Mouse (Mus musculus) midbrain, embryonic 14.5 days (tissue): ENCODE data around the gene Piga. TPM values are rescaled to one million over a fixed set of nuclear protein-coding genes. Genes with fewer than 3 reads are reported as not detected.

ENCODE experiments used
- ATAC-seq: fragments of 200-750 bp; cut with Nextera tagmentation; 2 replicates; pipeline ENCODE4 v1.8.0; 2017; ENCODE audit warnings: moderate number of reproducible peaks, moderate library complexity; ENCODE audit not compliant: low FRiP score, low TSS enrichment
- DNase-seq: peaks from one replicate; pipeline ENCODE4 v3.0.0-alpha.2; 2015
- H3K27ac ChIP-seq: fragments of 300-500 bp; sonication (generic); replicated peaks from 2 replicates; pipeline ENCODE4 v1.5.1; 2014; ENCODE audit warnings: mild to moderate bottlenecking, low read depth, low read length, moderate library complexity
- H3K27me3 ChIP-seq: fragments of 300-500 bp; sonication (generic); 2 replicates; pipeline ENCODE4 v1.6.1; 2014; ENCODE audit warnings: low read length, control low read depth, mixed read lengths; ENCODE audit not compliant: control insufficient read depth, insufficient read depth
- H3K36me3 ChIP-seq: fragments of 300-500 bp; sonication (generic); 2 replicates; pipeline ENCODE4 v1.6.1; 2014; ENCODE audit warnings: low read length, control low read depth; ENCODE audit not compliant: control insufficient read depth, insufficient read depth
- H3K4me1 ChIP-seq: fragments of 300-500 bp; sonication (generic); 2 replicates; pipeline ENCODE4 v1.6.1; 2014; ENCODE audit warnings: mild to moderate bottlenecking, antibody characterized with exemption, low read length, control low read depth; ENCODE audit not compliant: control insufficient read depth, insufficient read depth
- H3K4me2 ChIP-seq: fragments of 300-500 bp; sonication (generic); 2 replicates; pipeline ENCODE4 v1.6.1; 2014; ENCODE audit warnings: mild to moderate bottlenecking, low read length, moderate library complexity
- H3K4me3 ChIP-seq: fragments of 300-500 bp; sonication (generic); replicated peaks from 2 replicates; pipeline ENCODE4 v1.5.1; 2014; ENCODE audit warnings: low read depth, low read length
- H3K9ac ChIP-seq: fragments of 300-500 bp; sonication (generic); replicated peaks from 2 replicates; pipeline ENCODE4 v1.6.1; 2014; ENCODE audit warnings: mild to moderate bottlenecking, low read length, moderate library complexity
- H3K9me3 ChIP-seq: fragments of 300-500 bp; sonication (generic); 2 replicates; pipeline ENCODE4 v1.6.1; 2016; ENCODE audit warnings: low read length, control low read depth, mixed read lengths; ENCODE audit not compliant: control insufficient read depth
- WGBS: fragments of 180-500 bp; shearing (Covaris S2); extraction: QIAGEN DNeasy Blood & Tissue Kit; methylation state at CpG from one replicate; pipeline ENCODE4 v1.1.7; 2014; 5-methylcytosine and 5-hydroxymethylcytosine counted together
- polyA plus RNA-seq: library from polyadenylated mRNA; unstranded; fragments of >200 nt; fragmentation: Nextera tagmentation; extraction: Ambion mirVana; gene quantifications from 2 replicates; pipeline ENCODE4 v1.2.1, GENCODE M21; 2014

Gene Piga
- polyA plus RNA-seq, 1 experiment from 2014 or later: 5.9 TPM

DNA sequence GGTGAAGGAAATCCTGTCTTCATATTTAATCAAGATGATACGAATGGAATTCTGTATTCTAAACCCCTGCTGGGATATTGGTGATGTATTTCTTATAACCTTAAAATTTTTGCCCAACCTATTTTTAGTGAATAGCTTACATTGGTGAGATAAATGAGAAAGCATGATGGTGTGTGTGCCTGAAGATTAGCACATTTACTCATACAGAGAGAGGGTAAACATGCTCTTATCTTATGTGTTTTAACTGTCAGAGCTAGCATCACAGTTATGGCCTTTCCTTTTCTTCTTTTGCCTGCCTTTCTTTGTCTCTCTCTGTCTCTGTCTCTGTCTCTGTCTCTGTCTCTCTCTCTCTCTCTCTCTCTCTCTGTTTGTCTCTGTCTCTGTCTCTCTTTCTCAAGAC lies 5.2 kb downstream of the Piga start:
- H3K4me1 ChIP-seq: peaks cover 3% of the 10 kb centered on the region; the same call in 1 of the 2 replicates
- H3K4me3 ChIP-seq: no peak overlapping the region
- H3K27ac ChIP-seq: no peak overlapping the region
- ATAC-seq (no peak), DNase-seq (no peak)
- WGBS: 74% methylated on average over 1 of the region's 1 CpGs
- no peak overlapping the region for H3K9ac ChIP-seq
- no peaks in the 10 kb centered on the region for H3K36me3 ChIP-seq
- H3K4me2 ChIP-seq: no peak overlapping the region
- no peaks in the 10 kb centered on the region for H3K9me3 ChIP-seq
- H3K27me3 ChIP-seq: no peaks in the 10 kb centered on the region

DNA sequence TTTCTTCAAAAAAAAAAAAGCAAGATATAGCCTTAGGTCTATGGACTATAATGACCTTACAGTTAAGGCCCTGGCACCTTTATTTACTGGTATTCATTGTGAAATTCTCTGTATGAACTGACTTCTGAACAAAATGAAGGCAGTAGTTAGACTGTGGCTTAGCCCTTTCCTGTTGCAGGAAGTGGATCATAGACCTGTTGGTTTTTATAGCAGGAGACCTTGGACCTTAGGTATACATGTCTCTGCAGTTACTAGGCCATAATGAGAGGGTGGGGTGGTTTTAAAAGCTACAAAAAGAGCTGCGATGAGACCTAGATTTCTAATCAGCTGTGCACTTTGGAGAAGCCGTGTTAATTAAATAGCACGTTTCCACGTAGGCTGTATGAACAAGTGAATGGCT lies 7.7 kb downstream of the Piga start:
- Histone ChIP-seq H3K4me2 (no peak overlapping the region), H3K9me3 (no peaks in the 10 kb centered on the region), H3K27me3 (no peaks in the 10 kb centered on the region), H3K4me3 (no peak overlapping the region), H3K27ac (no peak overlapping the region), H3K36me3 (0 out of 2 replicates have a peak, but pooled peaks cover 2% of the 10 kb centered on the region), H3K4me1 (no peaks in the 10 kb centered on the region), H3K9ac (no peak overlapping the region)
- 94% methylated on average over 4 of the region's 4 CpGs for WGBS
- DNase-seq (no peak), ATAC-seq (no peak)

DNA sequence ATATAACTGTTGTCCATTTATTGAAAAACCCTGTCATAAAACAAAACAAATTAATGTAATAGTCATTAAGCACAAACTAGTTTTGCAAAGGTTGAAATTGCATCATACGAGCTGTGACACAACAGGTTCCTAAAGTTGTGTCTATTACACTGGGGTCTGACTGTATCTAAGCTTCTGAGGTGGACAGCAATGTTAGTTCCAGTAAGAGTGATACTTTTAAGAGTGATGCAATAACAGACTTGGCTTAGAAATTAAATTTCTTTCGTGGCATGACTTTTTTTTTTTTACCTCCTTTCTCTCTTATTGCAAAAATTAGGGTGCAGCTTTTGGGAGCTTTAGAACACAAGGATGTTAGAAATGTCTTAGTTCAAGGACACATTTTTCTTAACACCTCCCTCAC lies 8.6 kb downstream of the Piga start:
- no peak for ATAC-seq
- Histone ChIP-seq H3K4me3 (no peak overlapping the region), H3K4me1 (no peaks in the 10 kb centered on the region), H3K27ac (no peak overlapping the region), H3K9ac (no peak overlapping the region), H3K27me3 (no peaks in the 10 kb centered on the region), H3K9me3 (no peaks in the 10 kb centered on the region), H3K36me3 (0 out of 2 replicates have a peak, but pooled peaks cover 2% of the 10 kb centered on the region), H3K4me2 (no peak overlapping the region)
- WGBS: 89% methylated on average over 2 of the region's 2 CpGs
- DNase-seq: no peak

DNA sequence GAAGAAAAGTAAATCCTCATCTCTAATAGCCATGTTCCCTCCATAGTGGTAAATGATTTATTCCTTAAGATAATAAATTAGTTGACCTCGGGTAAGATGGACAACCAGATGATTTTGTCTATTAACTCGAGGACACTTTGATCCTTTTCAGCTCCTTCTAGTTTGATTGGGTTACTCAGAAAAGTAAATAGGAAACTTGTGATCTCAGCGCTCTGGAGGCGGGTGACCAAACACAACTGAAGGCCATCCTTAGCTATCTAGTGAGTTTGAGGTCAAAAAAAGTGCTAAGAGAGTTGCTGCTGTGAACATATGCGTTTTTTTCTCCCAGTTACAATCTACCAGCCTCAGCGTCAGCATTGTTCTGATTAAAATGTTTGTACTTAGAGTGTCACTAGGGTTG lies 11.0 kb downstream of the Piga start:
- WGBS: 88% methylated on average over 6 of the region's 6 CpGs
- no peak for ATAC-seq
- H3K9ac ChIP-seq: no peak overlapping the region
- no peak for DNase-seq
- H3K4me1 ChIP-seq: no peaks in the 10 kb centered on the region
- no peaks in the 10 kb centered on the region for H3K9me3 ChIP-seq
- 0 out of 2 replicates have a peak, but pooled peaks cover 2% of the 10 kb centered on the region for H3K36me3 ChIP-seq
- no peak overlapping the region for H3K4me3 ChIP-seq
- no peak overlapping the region for H3K4me2 ChIP-seq
- no peaks in the 10 kb centered on the region for H3K27me3 ChIP-seq
- no peak overlapping the region for H3K27ac ChIP-seq

DNA sequence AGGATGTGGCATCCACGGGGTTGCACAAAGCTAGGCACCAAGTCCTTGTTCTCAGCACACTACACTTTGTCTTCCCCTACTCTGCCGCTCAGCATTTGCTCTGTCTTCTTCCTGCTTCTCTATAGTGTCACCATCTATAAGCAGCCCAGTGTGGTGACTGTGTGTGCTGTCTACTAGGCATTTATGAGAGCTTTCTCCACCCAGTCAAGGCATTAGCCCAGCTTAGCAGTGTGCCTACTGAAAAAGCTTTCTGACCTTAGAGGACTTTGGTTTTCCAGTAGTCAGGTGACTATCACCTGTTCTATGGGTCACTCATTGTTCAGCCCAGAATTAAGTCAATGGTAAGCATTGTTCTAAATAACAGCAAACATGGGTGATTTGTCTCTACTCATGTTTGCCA lies 11.5 kb downstream of the Piga start:
- DNase-seq (no peak), ATAC-seq (no peak)
- no peaks in the 10 kb centered on the region for H3K4me1 ChIP-seq
- H3K27me3 ChIP-seq: no peaks in the 10 kb centered on the region
- no peak overlapping the region for H3K27ac ChIP-seq
- WGBS: 93% methylated on average over 2 of the region's 2 CpGs
- H3K9ac ChIP-seq: no peak overlapping the region
- H3K9me3 ChIP-seq: no peaks in the 10 kb centered on the region
- 0 out of 2 replicates have a peak, but pooled peaks cover 2% of the 10 kb centered on the region for H3K36me3 ChIP-seq
- H3K4me3 ChIP-seq: no peak overlapping the region
- H3K4me2 ChIP-seq: no peak overlapping the region

DNA sequence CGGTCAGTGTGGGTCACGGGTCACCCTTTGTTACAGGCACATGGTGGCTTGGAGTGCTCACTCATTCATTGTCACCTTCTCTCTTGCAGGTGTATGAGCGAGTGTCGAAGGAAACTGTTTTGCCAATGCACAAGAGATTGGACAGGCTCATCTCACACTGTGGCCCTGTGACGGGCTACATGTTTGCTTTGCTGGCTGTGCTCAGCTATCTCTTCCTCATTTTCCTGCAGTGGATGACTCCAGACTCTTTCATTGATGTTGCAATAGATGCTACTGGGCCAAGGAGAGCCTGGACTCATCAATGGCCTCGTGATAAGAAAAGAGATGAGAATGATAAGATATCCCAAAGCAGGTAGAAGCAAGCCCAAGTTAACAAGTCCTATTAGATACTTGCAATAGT lies 12.0 kb downstream of the Piga start:
- DNase-seq (no peak), ATAC-seq (no peak)
- WGBS: 88% methylated on average over 6 of the region's 6 CpGs
- Histone ChIP-seq H3K27me3 (no peaks in the 10 kb centered on the region), H3K36me3 (0 out of 2 replicates have a peak, but pooled peaks cover 2% of the 10 kb centered on the region), H3K4me1 (no peaks in the 10 kb centered on the region), H3K27ac (no peak overlapping the region), H3K9me3 (no peaks in the 10 kb centered on the region), H3K4me2 (no peak overlapping the region), H3K9ac (no peak overlapping the region), H3K4me3 (no peak overlapping the region)

DNA sequence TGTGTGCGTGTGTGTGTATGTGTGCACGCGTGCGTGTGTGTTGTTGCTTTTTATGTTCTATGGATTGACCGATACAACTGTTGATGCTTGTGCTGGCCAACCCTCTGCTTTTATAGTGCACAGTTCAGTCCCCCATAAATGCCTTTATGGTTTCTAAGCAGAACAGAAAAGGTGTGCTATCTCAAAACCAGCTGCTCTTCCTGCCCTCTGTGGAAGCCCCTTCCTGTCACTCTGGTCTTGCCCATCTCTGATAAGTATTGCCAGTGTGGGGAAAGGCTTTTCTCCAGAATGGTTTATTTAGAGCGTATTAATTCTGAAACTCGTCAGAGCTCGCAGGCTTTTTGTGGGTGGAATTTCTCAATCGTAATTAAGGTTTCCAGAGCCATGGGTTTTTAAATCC lies 13.1 kb downstream of the Piga start:
- no peak for ATAC-seq
- no peak overlapping the region for H3K4me2 ChIP-seq
- H3K36me3 ChIP-seq: 0 out of 2 replicates have a peak, but pooled peaks cover 2% of the 10 kb centered on the region
- H3K27ac ChIP-seq: no peak overlapping the region
- H3K4me3 ChIP-seq: no peak overlapping the region
- no peaks in the 10 kb centered on the region for H3K4me1 ChIP-seq
- H3K9ac ChIP-seq: no peak overlapping the region
- WGBS: 96% methylated on average over 9 of the region's 9 CpGs
- no peaks in the 10 kb centered on the region for H3K9me3 ChIP-seq
- no peak for DNase-seq
- H3K27me3 ChIP-seq: no peaks in the 10 kb centered on the region

DNA sequence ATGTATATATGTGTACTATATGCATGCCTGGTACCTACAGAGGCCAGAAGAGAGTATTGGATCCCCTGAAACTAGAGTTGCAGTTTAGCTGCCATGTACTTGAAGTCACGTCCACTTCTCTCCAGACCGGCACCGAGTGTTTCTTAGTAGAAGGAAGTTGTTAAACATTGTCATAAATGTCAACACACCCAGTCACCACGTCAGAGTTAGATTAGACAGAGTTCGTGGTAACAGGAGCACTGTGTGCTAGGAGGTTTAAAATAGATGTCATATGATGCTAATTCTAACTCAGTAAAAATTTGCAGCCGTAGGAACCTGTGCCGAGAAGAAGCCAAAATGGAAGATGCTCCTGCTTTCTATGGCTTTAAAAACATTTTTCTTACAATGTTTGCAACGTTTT lies 17.1 kb downstream of the Piga start, which contains the start of gene Asb11:
TSS of gene Asb11 (plus strand) at position 286 of the 400 bp plus-strand sequence.
- H3K27ac ChIP-seq: no peak within 1 kb of the TSS
- no peak for ATAC-seq
- H3K4me3 ChIP-seq: no peak within 1 kb of the TSS

DNA sequence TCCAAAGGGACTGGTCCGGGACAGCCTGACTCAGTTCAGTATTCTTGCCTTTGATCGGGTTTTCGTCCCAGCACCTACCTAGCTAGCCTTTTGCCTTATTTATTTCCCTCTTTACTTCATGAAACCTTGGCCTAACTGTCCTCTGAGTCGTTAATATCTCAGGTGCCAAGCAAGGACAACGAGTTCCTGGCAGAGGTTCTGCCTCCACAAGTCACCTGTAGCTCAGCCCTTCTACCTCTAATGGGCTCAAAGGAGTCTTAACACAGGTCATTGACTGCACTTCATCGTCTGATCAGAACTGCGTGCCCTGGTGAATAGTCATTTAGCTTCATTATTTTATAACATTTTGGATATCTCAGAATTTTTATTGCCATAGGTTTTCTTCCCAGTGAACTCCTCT lies 19.9 kb downstream of the Piga start:
- Histone ChIP-seq H3K27ac (no peak overlapping the region), H3K4me3 (no peak overlapping the region), H3K36me3 (no peaks in the 10 kb centered on the region), H3K9ac (no peak overlapping the region), H3K4me1 (no peaks in the 10 kb centered on the region), H3K9me3 (no peaks in the 10 kb centered on the region), H3K27me3 (no peaks in the 10 kb centered on the region), H3K4me2 (no peak overlapping the region)
- no peak for DNase-seq
- 90% methylated on average over 7 of the region's 7 CpGs for WGBS
- ATAC-seq: no peak

More for the DNA sequence above, 17.1 kb downstream of the Piga start, which contains the start of gene Asb11:
- Histone ChIP-seq H3K4me1 (no peaks in the 10 kb centered on the region), H3K9ac (no peak within 1 kb of the TSS), H3K9me3 (no peaks in the 10 kb centered on the region), H3K27me3 (no peaks in the 10 kb centered on the region), H3K4me2 (no peak within 1 kb of the TSS), H3K36me3 (0 out of 2 replicates have a peak, but pooled peaks cover under 1% of the 10 kb centered on the region)
- DNase-seq: no peak
- 85% methylated on average over 8 of the region's 8 CpGs for WGBS
